Mouse (Mus musculus) neural tube, embryonic 15.5 days (tissue): ENCODE measurements around the gene Ccdc88c. TPM values are rescaled to one million over a fixed set of nuclear protein-coding genes. Genes with fewer than 3 reads are reported as not detected.

Experiments
- ATAC-seq: fragments of 200-750 bp; cut with Nextera tagmentation; 2 replicates; pipeline ENCODE4 v1.8.0; 2017; ENCODE audit warnings: mild to moderate bottlenecking, moderate TSS enrichment, moderate library complexity; ENCODE audit not compliant: low FRiP score
- H3K27ac ChIP-seq: fragments of 300-500 bp; sonication (generic); replicated peaks from 2 replicates; pipeline ENCODE4 v1.5.1; 2015; ENCODE audit warnings: mild to moderate bottlenecking, inconsistent platforms
- H3K27me3 ChIP-seq: fragments of 300-500 bp; sonication (generic); replicated peaks from 2 replicates; pipeline ENCODE4 v1.6.1; 2015; ENCODE audit warnings: inconsistent platforms
- H3K36me3 ChIP-seq: fragments of 300-500 bp; sonication (generic); 2 replicates; pipeline ENCODE4 v1.6.1; 2015; ENCODE audit warnings: inconsistent platforms
- H3K4me1 ChIP-seq: fragments of 300-500 bp; sonication (generic); 2 replicates; pipeline ENCODE4 v1.6.1; 2015; ENCODE audit warnings: inconsistent platforms
- H3K4me2 ChIP-seq: fragments of 300-500 bp; sonication (generic); 2 replicates; pipeline ENCODE4 v1.6.1; 2015; ENCODE audit warnings: inconsistent platforms, mild to moderate bottlenecking, moderate library complexity
- H3K4me3 ChIP-seq: fragments of 300-500 bp; sonication (generic); replicated peaks from 2 replicates; pipeline ENCODE4 v1.5.1; 2015; ENCODE audit warnings: mild to moderate bottlenecking, inconsistent platforms
- H3K9ac ChIP-seq: fragments of 300-500 bp; sonication (generic); replicated peaks from 2 replicates; pipeline ENCODE4 v1.6.1; 2015; ENCODE audit warnings: mild to moderate bottlenecking, inconsistent platforms
- H3K9me3 ChIP-seq: fragments of 300-500 bp; sonication (generic); replicated peaks from 2 replicates; pipeline ENCODE4 v1.6.1; 2016; ENCODE audit warnings: inconsistent platforms
- WGBS: fragments of 180-500 bp; shearing (Covaris S2); methylation state at CpG from one replicate; pipeline ENCODE4 v1.1.7; 2015; ENCODE audit warnings: mixed read lengths; 5-methylcytosine and 5-hydroxymethylcytosine counted together
- polyA plus RNA-seq: library from polyadenylated mRNA; unstranded; fragments of >200 nt; fragmentation: Nextera tagmentation; extraction: Ambion mirVana; gene quantifications from 2 replicates; pipeline ENCODE4 v1.2.1, GENCODE M21; 2015

The Ccdc88c gene
- polyA plus RNA-seq, 1 experiment from 2014 or later, result 9.6 TPM

GRCm38 (mm10) chr12:100908298-100909034 is 120.4 kb downstream of the Ccdc88c start:
- H3K9ac ChIP-seq, result peak overlapping the region; percentile 58
- peaks cover 12% of the 10 kb centered on the region; the same call in 1 of the 2 replicates for H3K27me3 ChIP-seq
- H3K36me3 ChIP-seq, result peaks cover 2% of the 10 kb centered on the region; the same call in 1 of the 2 replicates
- H3K4me1 ChIP-seq, result peaks cover 12% of the 10 kb centered on the region
- peak overlapping the region; percentile 76 for H3K4me2 ChIP-seq
- ATAC-seq, result peak; percentile 36; the same call in 1 of the 2 replicates
- H3K27ac ChIP-seq, result no peak overlapping the region
- peak overlapping the region; percentile 44 for H3K4me3 ChIP-seq
- 21% methylated on average over 10 of the region's 10 CpGs for WGBS
- H3K9me3 ChIP-seq, result no peaks in the 10 kb centered on the region

GRCm38 (mm10) chr12:100907598-100908297 is 121.1 kb downstream of the Ccdc88c start, which contains the start of gene Gpr68:
Gene Gpr68, minus strand, starts transcription at chr12:100908198.
- 5% methylated on average over 39 of the region's 39 CpGs for WGBS
- Histone ChIP-seq H3K4me2 (peak within 1 kb of the TSS; percentile 76), H3K9me3 (no peaks in the 10 kb centered on the region), H3K4me1 (peaks cover 12% of the 10 kb centered on the region), H3K36me3 (no peaks in the 10 kb centered on the region), H3K27ac (no peak within 1 kb of the TSS), H3K4me3 (peak within 1 kb of the TSS; percentile 44), H3K27me3 (peaks cover 12% of the 10 kb centered on the region; the same call in 1 of the 2 replicates), H3K9ac (peak within 1 kb of the TSS; percentile 58)
- ATAC-seq, result peak; percentile 75

GRCm38 (mm10) chr12:100906861-100907260 is 122.0 kb downstream of the Ccdc88c start:
- Histone ChIP-seq H3K4me2 (peak overlapping the region; percentile 76; the same call in 1 of the 2 replicates), H3K9ac (no peak overlapping the region), H3K36me3 (no peaks in the 10 kb centered on the region), H3K4me3 (no peak overlapping the region), H3K4me1 (peaks cover 12% of the 10 kb centered on the region), H3K9me3 (no peaks in the 10 kb centered on the region), H3K27ac (no peak overlapping the region), H3K27me3 (peaks cover 12% of the 10 kb centered on the region; the same call in 1 of the 2 replicates)
- 85% methylated on average over 5 of the region's 5 CpGs for WGBS
- ATAC-seq, result no peak

- WGBS, result 90% methylated on average over 9 of the region's 9 CpGs
- Histone ChIP-seq H3K9ac (no peak overlapping the region), H3K4me3 (no peak overlapping the region), H3K4me2 (no peak overlapping the region), H3K27me3 (peaks cover 25% of the 10 kb centered on the region; the same call in 1 of the 2 replicates), H3K9me3 (no peaks in the 10 kb centered on the region), H3K4me1 (peaks cover 20% of the 10 kb centered on the region), H3K36me3 (no peaks in the 10 kb centered on the region), H3K27ac (no peak overlapping the region)
- no peak for ATAC-seq
Measured at GRCm38 (mm10) chr12:100903761-100904160, 125.1 kb downstream of the Ccdc88c start.

- Histone ChIP-seq H3K4me3 (no peak overlapping the region), H3K9me3 (no peaks in the 10 kb centered on the region), H3K9ac (no peak overlapping the region), H3K4me2 (no peak overlapping the region), H3K36me3 (no peaks in the 10 kb centered on the region), H3K27me3 (peaks cover 25% of the 10 kb centered on the region), H3K27ac (no peak overlapping the region), H3K4me1 (peaks cover 23% of the 10 kb centered on the region)
- WGBS, result 81% methylated on average over 6 of the region's 6 CpGs
- ATAC-seq, result no peak
Measured at GRCm38 (mm10) chr12:100901386-100901785, 127.5 kb downstream of the Ccdc88c start.

- no peak overlapping the region for H3K4me2 ChIP-seq
- H3K4me3 ChIP-seq, result no peak overlapping the region
- no peak for ATAC-seq
- H3K27ac ChIP-seq, result no peak overlapping the region
- 72% methylated on average over 6 of the region's 6 CpGs for WGBS
- H3K27me3 ChIP-seq, result peaks cover 23% of the 10 kb centered on the region
- H3K4me1 ChIP-seq, result peaks cover 23% of the 10 kb centered on the region
- H3K36me3 ChIP-seq, result no peaks in the 10 kb centered on the region
- no peaks in the 10 kb centered on the region for H3K9me3 ChIP-seq
- H3K9ac ChIP-seq, result no peak overlapping the region
Measured at GRCm38 (mm10) chr12:100900901-100901300, 128.0 kb downstream of the Ccdc88c start.

GRCm38 (mm10) chr12:100899111-100899640 is 129.7 kb downstream of the Ccdc88c start:
- peak overlapping the region; percentile 52; the same call in 1 of the 2 replicates for H3K27ac ChIP-seq
- no peaks in the 10 kb centered on the region for H3K36me3 ChIP-seq
- H3K27me3 ChIP-seq, result peaks cover 23% of the 10 kb centered on the region
- ATAC-seq, result peak; percentile 68
- H3K9ac ChIP-seq, result peak overlapping the region; percentile 55
- H3K4me2 ChIP-seq, result peak overlapping the region; percentile 81
- peak overlapping the region; percentile 47 for H3K4me3 ChIP-seq
- peaks cover 30% of the 10 kb centered on the region for H3K4me1 ChIP-seq
- H3K9me3 ChIP-seq, result no peaks in the 10 kb centered on the region
- whole genome bisulfite sequencing, result under 1% methylated on average over 30 of the region's 30 CpGs

GRCm38 (mm10) chr12:100897736-100898650 is 130.9 kb downstream of the Ccdc88c start:
- H3K9me3 ChIP-seq, result no peaks in the 10 kb centered on the region
- whole genome bisulfite sequencing, result 14% methylated on average over 12 of the region's 12 CpGs
- no peaks in the 10 kb centered on the region for H3K36me3 ChIP-seq
- peaks cover 30% of the 10 kb centered on the region for H3K4me1 ChIP-seq
- H3K4me2 ChIP-seq, result peak overlapping the region; percentile 81
- H3K9ac ChIP-seq, result 0 out of 2 replicates have a peak overlapping the region, but pooled peaks have one; percentile 55
- ATAC-seq, result no peak
- peak overlapping the region; percentile 47 for H3K4me3 ChIP-seq
- no peak overlapping the region for H3K27ac ChIP-seq
- peaks cover 23% of the 10 kb centered on the region for H3K27me3 ChIP-seq

- H3K9me3 ChIP-seq, result no peaks in the 10 kb centered on the region
- H3K9ac ChIP-seq, result no peak overlapping the region
- no peak overlapping the region for H3K4me2 ChIP-seq
- H3K36me3 ChIP-seq, result no peaks in the 10 kb centered on the region
- no peak overlapping the region for H3K27ac ChIP-seq
- peaks cover 30% of the 10 kb centered on the region for H3K4me1 ChIP-seq
- H3K4me3 ChIP-seq, result no peak overlapping the region
- ATAC-seq, result no peak
- H3K27me3 ChIP-seq, result peaks cover 23% of the 10 kb centered on the region
- 39% methylated on average over 3 of the region's 3 CpGs for WGBS
Measured at GRCm38 (mm10) chr12:100896661-100897060, 132.2 kb downstream of the Ccdc88c start.

GRCm38 (mm10) chr12:100895504-100895903 is 133.4 kb downstream of the Ccdc88c start:
- Histone ChIP-seq H3K36me3 (no peaks in the 10 kb centered on the region), H3K4me1 (peaks cover 30% of the 10 kb centered on the region), H3K9ac (no peak overlapping the region), H3K4me2 (no peak overlapping the region), H3K4me3 (no peak overlapping the region), H3K27me3 (peaks cover 22% of the 10 kb centered on the region), H3K9me3 (no peaks in the 10 kb centered on the region), H3K27ac (no peak overlapping the region)
- no peak for ATAC-seq
- WGBS, result 3% methylated on average over 2 of the region's 2 CpGs

GRCm38 (mm10) chr12:100890548-100890947 is 138.3 kb downstream of the Ccdc88c start:
- Histone ChIP-seq H3K4me2 (no peak overlapping the region), H3K4me3 (no peak overlapping the region), H3K4me1 (peaks cover 10% of the 10 kb centered on the region), H3K9ac (no peak overlapping the region), H3K36me3 (no peaks in the 10 kb centered on the region), H3K9me3 (no peaks in the 10 kb centered on the region), H3K27ac (no peak overlapping the region), H3K27me3 (no peaks in the 10 kb centered on the region; the same call in 1 of the 2 replicates)
- no peak for ATAC-seq
- 88% methylated on average over 3 of the region's 3 CpGs for WGBS
